Mouse (Mus musculus) intestine, postnatal 0 days (tissue): ENCODE results near the gene Uvrag. TPM values are rescaled to one million over a fixed set of nuclear protein-coding genes. Genes with fewer than 3 reads are reported as not detected.

ENCODE experiments used
- ATAC-seq: fragments of 200-750 bp; cut with Nextera tagmentation; 2 replicates; pipeline ENCODE4 v1.8.0; 2017; ENCODE audit warnings: mild to moderate bottlenecking, moderate TSS enrichment, moderate library complexity
- H3K27ac ChIP-seq: fragments of 300-500 bp; sonication (generic); 2 replicates; pipeline ENCODE4 v1.5.1; 2014; ENCODE audit warnings: mild to moderate bottlenecking, low read depth, low read length, moderate library complexity
- H3K27me3 ChIP-seq: fragments of 300-500 bp; sonication (generic); replicated peaks from 2 replicates; pipeline ENCODE4 v1.6.1; 2014; ENCODE audit warnings: low read length, mixed read lengths; ENCODE audit not compliant: control insufficient read depth, insufficient read depth
- H3K36me3 ChIP-seq: fragments of 300-500 bp; sonication (generic); 2 replicates; pipeline ENCODE4 v1.6.1; 2014; ENCODE audit warnings: mild to moderate bottlenecking, moderate library complexity; ENCODE audit not compliant: control insufficient read depth, insufficient read depth
- H3K4me1 ChIP-seq: fragments of 300-500 bp; sonication (generic); replicated peaks from 2 replicates; pipeline ENCODE4 v1.6.1; 2014; ENCODE audit warnings: antibody characterized with exemption, low read length, mixed read lengths; ENCODE audit not compliant: control insufficient read depth, insufficient read depth
- H3K4me2 ChIP-seq: fragments of 300-500 bp; sonication (generic); replicated peaks from 2 replicates; pipeline ENCODE4 v1.6.1; 2014; ENCODE audit warnings: low read depth, mild to moderate bottlenecking, moderate library complexity
- H3K4me3 ChIP-seq: fragments of 300-500 bp; sonication (generic); 2 replicates; pipeline ENCODE4 v1.5.1; 2014; ENCODE audit warnings: low read depth, low read length
- H3K9ac ChIP-seq: fragments of 300-500 bp; sonication (generic); 2 replicates; pipeline ENCODE4 v1.6.1; 2014; ENCODE audit warnings: mild to moderate bottlenecking, low read depth, low read length
- H3K9me3 ChIP-seq: fragments of 300-500 bp; sonication (generic); 2 replicates; pipeline ENCODE4 v1.6.1; 2016; ENCODE audit warnings: mixed run types; ENCODE audit not compliant: control insufficient read depth
- CTCF ChIP-seq: sonication (generic); IDR thresholded peaks from 2 replicates; pipeline ENCODE4 v1.5.1; 2016; ENCODE audit warnings: low read depth, mild to moderate bottlenecking, control low read depth, antibody characterized with exemption, moderate library complexity
- WGBS: fragments of 180-500 bp; shearing (Covaris S2); extraction: QIAGEN DNeasy Blood & Tissue Kit; methylation state at CpG from one replicate; pipeline ENCODE4 v1.1.7; 2014; 5-methylcytosine and 5-hydroxymethylcytosine counted together
- polyA plus RNA-seq: library from polyadenylated mRNA; unstranded; fragments of >200 nt; fragmentation: Nextera tagmentation; extraction: Ambion mirVana; gene quantifications from 2 replicates; pipeline ENCODE4 v1.2.1, GENCODE M21; 2015

The Uvrag gene
- polyA plus RNA-seq, 1 experiment from 2014 or later, result 12.0 TPM

- no peak for ATAC-seq
- Histone ChIP-seq H3K27ac (no peak overlapping the region), H3K4me2 (no peak overlapping the region), H3K9ac (no peak overlapping the region), H3K9me3 (no peaks in the 10 kb centered on the region), H3K4me1 (no peaks in the 10 kb centered on the region), H3K4me3 (no peak overlapping the region), H3K36me3 (peaks cover 29% of the 10 kb centered on the region), H3K27me3 (no peaks in the 10 kb centered on the region)
- TF ChIP-seq CTCF, result no peak
- 78% methylated on average over 3 of the region's 3 CpGs for WGBS
Measured at GRCm38 (mm10) chr7:99085249-99085648, 55.7 kb downstream of the Uvrag start.

- Histone ChIP-seq H3K9me3 (no peaks in the 10 kb centered on the region), H3K4me1 (0 out of 2 replicates have a peak, but pooled peaks cover 4% of the 10 kb centered on the region), H3K4me2 (no peak overlapping the region), H3K4me3 (no peak overlapping the region), H3K27ac (no peak overlapping the region), H3K36me3 (no peaks in the 10 kb centered on the region), H3K27me3 (no peaks in the 10 kb centered on the region), H3K9ac (no peak overlapping the region)
- no peak for ATAC-seq
- WGBS, result 37% methylated on average over 4 of the region's 4 CpGs
- peak; percentile 82 for TF ChIP-seq CTCF
Measured at GRCm38 (mm10) chr7:99079522-99079921, 61.4 kb downstream of the Uvrag start.

GRCm38 (mm10) chr7:99078805-99079204 lies 62.1 kb downstream of the Uvrag start:
- ATAC-seq, result peak; percentile 76
- Histone ChIP-seq H3K4me3 (no peak overlapping the region), H3K9ac (no peak overlapping the region), H3K9me3 (no peaks in the 10 kb centered on the region), H3K4me2 (no peak overlapping the region), H3K4me1 (0 out of 2 replicates have a peak, but pooled peaks cover 4% of the 10 kb centered on the region), H3K27me3 (no peaks in the 10 kb centered on the region), H3K36me3 (no peaks in the 10 kb centered on the region), H3K27ac (no peak overlapping the region)
- WGBS, result 71% methylated on average over 6 of the region's 6 CpGs
- no peak for TF ChIP-seq CTCF

GRCm38 (mm10) chr7:99077234-99077633 lies 63.7 kb downstream of the Uvrag start:
- H3K4me1 ChIP-seq, result 0 out of 2 replicates have a peak, but pooled peaks cover 4% of the 10 kb centered on the region
- no peak overlapping the region for H3K9ac ChIP-seq
- H3K4me2 ChIP-seq, result no peak overlapping the region
- ATAC-seq, result no peak
- no peak overlapping the region for H3K4me3 ChIP-seq
- H3K27me3 ChIP-seq, result no peaks in the 10 kb centered on the region
- no peaks in the 10 kb centered on the region for H3K9me3 ChIP-seq
- WGBS, result 65% methylated on average over 8 of the region's 8 CpGs
- no peak overlapping the region; the same call in 1 of the 2 replicates for H3K27ac ChIP-seq
- H3K36me3 ChIP-seq, result no peaks in the 10 kb centered on the region
- TF ChIP-seq CTCF, result no peak

GRCm38 (mm10) chr7:99075101-99075500 lies 65.8 kb downstream of the Uvrag start:
- Histone ChIP-seq H3K4me1 (0 out of 2 replicates have a peak, but pooled peaks cover 4% of the 10 kb centered on the region), H3K36me3 (no peaks in the 10 kb centered on the region), H3K27me3 (no peaks in the 10 kb centered on the region), H3K9ac (no peak overlapping the region), H3K4me3 (no peak overlapping the region), H3K27ac (no peak overlapping the region), H3K9me3 (no peaks in the 10 kb centered on the region), H3K4me2 (no peak overlapping the region)
- ATAC-seq, result no peak
- no peak for TF ChIP-seq CTCF
- 71% methylated on average over 5 of the region's 5 CpGs for WGBS

GRCm38 (mm10) chr7:99073734-99074372 lies 67.1 kb downstream of the Uvrag start:
- H3K4me3 ChIP-seq, result no peak overlapping the region
- WGBS, result 36% methylated on average over 7 of the region's 7 CpGs
- H3K4me2 ChIP-seq, result no peak overlapping the region
- no peak overlapping the region for H3K9ac ChIP-seq
- no peaks in the 10 kb centered on the region for H3K9me3 ChIP-seq
- no peak for ATAC-seq
- no peak overlapping the region for H3K27ac ChIP-seq
- TF ChIP-seq CTCF, result peak; percentile 80
- peaks cover 2% of the 10 kb centered on the region; the same call in 1 of the 2 replicates for H3K36me3 ChIP-seq
- 0 out of 2 replicates have a peak, but pooled peaks cover 4% of the 10 kb centered on the region for H3K4me1 ChIP-seq
- no peaks in the 10 kb centered on the region for H3K27me3 ChIP-seq
